Mouse (Mus musculus) kidney, adult 11 months (tissue): ENCODE results near the gene 2510039O18Rik.
A peak's percentile ranks its signal among the peaks of the same experiment; 100 is the strongest.

Source experiments
- DNase-seq: peaks from one replicate; pipeline ENCODE4 v3.0.0; 2022

Gene 2510039O18Rik

GRCm38 (mm10) chr4:147937021-147937420, 3.7 kb upstream of the 2510039O18Rik start:
- DNase-seq, result no peak

- no peak for DNase-seq
These were observed 3.2 kb upstream of the 2510039O18Rik start for GRCm38 (mm10) chr4:147937486-147937885.

GRCm38 (mm10) chr4:147938148-147939096, 2.3 kb upstream of the 2510039O18Rik start:
- DNase-seq, result peak; percentile 73

- DNase-seq, result no peak
These were observed 584 bp upstream of the 2510039O18Rik start for GRCm38 (mm10) chr4:147940111-147940510.

DNA sequence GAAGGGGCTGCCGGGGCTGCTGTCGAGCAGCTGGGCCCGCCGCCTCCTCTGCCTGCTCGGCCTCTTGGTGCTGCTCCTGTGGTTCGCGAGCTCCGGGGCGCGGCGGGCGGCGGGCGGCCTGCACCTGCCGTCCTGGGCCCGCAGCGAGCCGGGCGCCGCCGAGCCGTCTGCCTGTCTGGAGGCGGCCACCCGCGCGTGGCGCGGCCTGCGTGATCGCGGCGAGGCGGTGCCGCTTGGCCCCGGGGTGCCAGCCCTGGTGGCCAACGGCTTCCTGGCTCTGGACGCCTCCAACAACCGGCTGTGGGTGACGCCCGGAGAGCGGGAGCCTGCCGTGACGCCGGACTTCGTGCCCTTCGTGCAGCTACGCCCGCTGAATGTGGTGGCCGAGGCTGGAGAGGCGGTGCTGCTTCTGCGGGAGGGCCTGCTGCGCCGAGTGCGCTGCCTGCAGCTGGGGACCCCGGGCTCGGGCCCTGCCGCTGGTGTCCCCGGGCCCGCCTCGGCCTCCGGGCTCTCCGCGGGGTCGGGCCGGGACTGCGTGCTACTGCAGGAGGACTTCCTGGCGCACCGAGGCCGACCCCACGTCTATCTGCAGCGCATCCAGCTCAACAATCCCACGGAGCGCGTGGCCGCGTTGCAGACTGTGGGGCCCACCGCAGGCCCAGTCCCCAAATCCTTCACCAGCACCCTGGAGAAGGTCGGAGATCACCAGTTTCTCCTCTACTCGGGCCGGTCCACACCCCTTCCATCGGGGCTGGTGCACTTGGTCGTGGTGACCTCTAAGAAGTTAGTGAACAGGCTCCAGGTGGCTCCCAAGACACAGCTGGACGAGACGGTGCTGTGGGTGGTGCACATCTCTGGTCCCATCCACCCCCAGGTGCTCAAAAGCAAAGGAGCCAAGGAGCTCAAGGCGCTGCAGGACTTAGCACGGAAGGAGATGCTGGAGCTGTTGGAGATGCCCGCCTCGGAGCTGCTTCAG, 638 bp downstream of the 2510039O18Rik start:
- DNase-seq, result peak; percentile 38

GRCm38 (mm10) chr4:147943005-147943404, 2.3 kb downstream of the 2510039O18Rik start:
- peak; percentile 72 for DNase-seq

DNA sequence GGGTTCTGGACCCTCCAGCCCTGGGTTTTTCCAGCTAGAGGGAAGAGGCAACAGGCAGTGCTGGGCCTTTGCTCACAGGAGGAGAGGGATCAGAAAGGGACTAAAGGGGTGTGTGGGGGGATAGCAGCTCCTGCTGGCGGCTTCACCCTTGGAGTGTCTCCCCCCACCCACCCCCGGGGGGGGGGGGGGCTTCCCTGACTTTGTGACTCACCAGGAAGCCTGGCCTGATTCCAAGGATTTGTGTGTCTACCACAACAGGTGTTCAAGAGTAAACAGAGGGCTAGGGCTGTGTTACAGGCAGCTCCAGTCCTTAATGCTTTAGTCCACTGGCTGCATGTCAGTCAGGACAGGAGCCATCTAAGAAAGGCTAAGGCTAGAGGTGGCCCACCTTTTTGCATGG, 6.8 kb downstream of the 2510039O18Rik start:
- no peak for DNase-seq

GRCm38 (mm10) chr4:147953590-147953989, 12.9 kb downstream of the 2510039O18Rik start:
- no peak for DNase-seq

- no peak for DNase-seq
These were observed 16.4 kb downstream of the 2510039O18Rik start for GRCm38 (mm10) chr4:147957141-147957540.

DNA sequence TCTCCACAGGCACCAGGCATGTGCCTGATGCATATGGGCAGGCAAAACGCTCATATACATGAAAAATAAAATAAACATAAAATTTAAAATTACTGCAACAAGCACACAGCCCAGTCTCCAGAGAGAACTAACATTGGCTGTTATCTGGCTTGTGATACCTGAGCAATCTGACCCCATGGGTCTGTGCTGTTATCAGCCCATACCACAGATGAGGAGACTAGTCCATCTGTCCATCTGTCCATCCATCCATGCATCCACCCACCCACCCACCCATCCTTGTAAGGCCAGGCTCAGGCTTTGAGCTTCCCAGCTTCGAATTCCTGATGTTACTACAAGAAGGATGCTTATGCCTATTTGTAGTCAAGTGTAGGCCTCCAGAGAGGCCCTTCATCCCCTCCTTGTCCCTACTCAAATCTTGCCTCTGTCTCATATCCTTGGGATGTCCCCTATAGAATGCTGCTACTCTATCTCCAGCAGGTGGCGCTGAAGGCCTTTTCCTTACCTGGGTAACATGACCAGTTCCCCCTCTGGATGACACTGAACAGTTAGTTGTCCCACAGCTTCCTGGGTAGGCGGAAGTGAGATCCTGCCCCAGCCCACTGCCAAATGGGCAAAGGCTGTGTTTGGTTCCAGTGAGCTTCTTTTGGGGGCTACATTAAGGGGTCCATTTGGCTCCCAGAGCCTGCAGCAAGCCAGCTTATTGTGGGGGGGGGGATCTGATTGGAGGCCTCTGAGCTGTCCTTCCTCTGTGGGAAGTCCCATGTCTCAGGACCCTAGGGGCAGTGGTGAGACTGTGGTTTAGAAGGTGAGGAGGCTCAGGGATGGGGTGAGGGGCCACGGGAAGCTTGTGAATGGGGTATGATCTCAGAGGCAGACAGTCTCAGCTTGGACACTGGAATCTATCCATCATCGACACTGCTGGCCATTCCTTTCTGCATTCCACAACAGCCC, 19.5 kb downstream of the 2510039O18Rik start:
- peak; percentile 60 for DNase-seq

- no peak for DNase-seq
These were observed 22.1 kb downstream of the 2510039O18Rik start for GRCm38 (mm10) chr4:147962781-147963180.

- DNase-seq, result no peak
These were observed 22.9 kb downstream of the 2510039O18Rik start for GRCm38 (mm10) chr4:147963623-147964022.

DNA sequence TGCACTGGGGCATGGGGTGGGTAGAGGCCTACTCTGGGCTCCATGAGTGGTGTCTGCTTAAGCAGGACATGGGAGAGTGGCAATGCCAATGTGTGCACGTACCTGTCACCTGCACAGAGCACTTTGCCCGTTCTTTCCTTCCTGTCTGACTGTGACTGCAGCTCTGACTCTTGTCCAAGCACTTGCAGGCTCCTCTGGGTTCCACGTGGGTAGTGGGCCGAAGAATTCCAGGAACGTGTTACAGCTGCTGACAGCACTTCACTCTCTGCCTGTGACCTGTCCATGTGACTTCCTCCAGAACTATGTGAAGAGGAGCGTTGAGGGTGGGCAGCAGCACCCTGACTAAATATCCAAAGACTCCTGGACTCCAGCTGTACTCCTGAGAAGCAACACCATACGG, 25.0 kb downstream of the 2510039O18Rik start:
- peak; percentile 64 for DNase-seq

DNA sequence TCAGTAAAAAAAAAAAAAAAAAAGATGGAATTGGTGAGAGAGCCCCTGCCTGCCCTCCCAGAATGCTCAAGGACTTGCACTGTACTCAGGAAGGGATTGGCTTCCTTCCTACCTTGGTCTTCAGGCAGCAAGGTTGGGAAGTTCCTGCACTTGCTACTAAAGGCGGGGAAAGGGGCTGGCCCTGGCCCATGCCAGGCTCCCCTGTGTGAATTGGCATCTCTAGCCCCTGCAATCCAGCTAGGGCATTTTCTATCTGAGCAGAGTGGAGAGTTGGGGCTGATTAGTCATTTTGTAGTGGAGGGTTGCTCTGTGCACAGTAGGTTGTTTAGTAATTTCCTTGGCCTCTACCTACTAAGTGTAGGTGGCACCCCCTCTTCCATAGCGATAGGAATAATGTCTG, 28.1 kb downstream of the 2510039O18Rik start:
- no peak for DNase-seq

GRCm38 (mm10) chr4:147969337-147969736, 28.6 kb downstream of the 2510039O18Rik start:
- no peak for DNase-seq

DNA sequence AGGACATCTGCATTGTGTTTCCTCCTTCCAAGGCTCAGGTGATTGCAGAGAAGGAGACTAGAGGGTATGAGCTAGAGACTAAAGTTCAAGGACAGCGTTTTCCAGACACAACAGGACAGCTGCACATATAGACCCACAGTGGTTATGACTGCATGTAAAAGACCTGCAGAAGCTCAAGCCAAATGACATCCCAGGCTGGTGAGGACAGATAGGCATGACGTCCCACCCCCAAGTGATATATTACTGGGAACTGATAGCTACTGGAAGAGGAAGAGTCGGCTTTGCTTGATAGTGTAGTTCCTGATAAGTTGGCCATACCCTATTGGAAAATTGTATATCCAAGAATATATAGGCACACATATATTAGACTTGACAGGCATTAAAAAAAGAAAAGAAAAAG, 35.5 kb downstream of the 2510039O18Rik start:
- no peak for DNase-seq

GRCm38 (mm10) chr4:147977726-147978125, 37.0 kb downstream of the 2510039O18Rik start:
- DNase-seq, result peak; percentile 63

DNA sequence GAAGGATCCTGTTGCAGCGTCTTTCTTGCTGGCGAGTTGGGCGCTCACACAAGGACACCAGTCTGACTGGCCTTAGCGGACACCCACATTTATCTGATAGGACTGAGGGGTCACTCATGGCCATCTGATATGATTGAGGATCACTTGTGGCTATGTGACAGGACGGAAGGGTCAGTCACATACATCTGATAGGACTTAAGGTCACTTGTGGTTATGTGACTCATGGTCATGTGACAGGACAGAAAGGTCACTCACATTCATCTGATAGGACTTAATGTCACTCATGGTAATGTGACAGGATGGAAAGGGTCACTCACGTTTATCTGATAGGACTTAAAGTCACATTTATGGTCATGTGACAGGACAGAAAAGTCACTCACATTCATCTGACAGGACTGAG, 37.7 kb downstream of the 2510039O18Rik start:
- no peak for DNase-seq

- no peak for DNase-seq
These were observed 38.8 kb downstream of the 2510039O18Rik start for GRCm38 (mm10) chr4:147979441-147979860.

- peak; percentile 25 for DNase-seq
These were observed 44.8 kb downstream of the 2510039O18Rik start, which contains the start of gene Nppb for GRCm38 (mm10) chr4:147985205-147986132. Gene Nppb (plus strand): TSS chr4:147985788.

GRCm38 (mm10) chr4:147993571-147994095, 52.9 kb downstream of the 2510039O18Rik start:
- DNase-seq, result no peak
